Mouse (Mus musculus) activated CD4-positive, CD25-positive, alpha-beta regulatory T cell, adult 9 weeks (primary cell): ENCODE data around the gene Sdhaf1. TPM values are rescaled to one million over a fixed set of nuclear protein-coding genes. Genes with fewer than 3 reads are reported as not detected.

Experiments used
- polyA plus RNA-seq: library from polyadenylated mRNA; unstranded; fragments of 100-300 nt; shearing (Covaris generic); gene quantifications from one replicate; pipeline ENCODE4 v1.2.1, GENCODE M21; 2017

Sdhaf1 gene
- 7.7 TPM for polyA plus RNA-seq

DNA sequence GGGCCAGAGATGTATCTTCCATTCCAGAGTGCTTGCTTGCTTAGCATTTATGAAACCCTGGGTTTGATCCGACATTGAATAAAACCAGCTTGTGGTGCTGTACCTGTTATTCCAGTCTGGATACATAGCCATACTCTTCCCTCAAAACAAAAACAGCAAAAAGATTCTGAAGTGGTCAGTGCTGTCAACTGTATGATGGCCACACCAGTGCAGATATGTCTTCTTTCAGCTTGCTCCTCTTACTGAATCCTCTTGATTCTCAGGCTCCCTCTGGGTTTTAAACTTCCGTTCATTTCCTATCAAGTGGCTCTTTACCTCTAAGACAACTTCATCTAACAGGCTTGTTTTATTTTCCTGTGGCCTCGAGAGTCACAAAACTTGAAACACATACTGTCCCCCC, at the start of gene Sdhaf1:
Sdhaf1 (minus strand) TSS at position 101 of the 400 bp plus-strand sequence.

DNA sequence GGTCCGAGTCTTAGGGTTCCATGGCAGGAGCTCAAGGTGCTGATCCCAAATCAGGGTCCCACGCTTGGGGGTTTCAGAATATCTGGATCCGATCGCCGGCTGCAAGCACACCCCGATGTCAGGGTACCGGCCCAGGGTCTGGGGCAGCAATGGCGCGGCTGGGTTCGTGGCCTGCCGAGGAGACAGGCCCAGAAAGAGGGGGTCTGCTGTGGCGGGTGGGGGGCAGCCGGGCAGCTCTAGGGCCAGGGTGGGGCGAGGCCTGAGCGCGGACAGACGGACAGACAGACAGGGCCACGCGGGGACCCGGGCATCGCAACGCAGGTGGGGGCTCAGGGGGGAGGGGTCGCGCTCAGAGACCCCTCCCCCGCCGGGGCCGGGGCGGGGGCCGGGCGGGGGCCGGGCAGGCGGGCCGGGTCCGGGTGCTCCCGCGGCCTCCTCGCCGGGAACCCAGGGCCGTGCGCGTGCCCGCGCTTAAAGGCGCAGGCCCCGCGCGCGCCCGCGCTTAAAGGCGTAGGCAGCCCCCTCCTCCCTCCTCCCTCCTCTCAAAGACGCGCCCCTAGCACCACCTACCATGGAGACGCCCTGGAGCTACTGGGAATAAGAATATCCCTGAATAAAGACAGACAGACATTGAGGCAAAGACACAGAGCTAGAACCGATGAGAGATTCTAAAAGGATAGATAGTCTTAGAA, 39.1 kb upstream of the Sdhaf1 start, which contains the start of gene Lrfn3:
Lrfn3 (minus strand) TSS at position 121 of the 692 bp plus-strand sequence.

GRCm38 (mm10) chr7:30321539-30322284, 2.0 kb downstream of the Sdhaf1 start, which contains the start of gene E130208F15Rik:
Gene E130208F15Rik (plus strand): TSS chr7:30321740.

GRCm38 (mm10) chr7:30314721-30315155, 9.0 kb downstream of the Sdhaf1 start, which contains the start of gene Syne4:
Gene Syne4 (plus strand): TSS chr7:30314807.

GRCm38 (mm10) chr7:30308076-30309005, 15.4 kb downstream of the Sdhaf1 start, which contains the start of gene Alkbh6:
Gene Alkbh6 (plus strand): TSS chr7:30308717.

GRCm38 (mm10) chr7:30291215-30292131, 32.2 kb downstream of the Sdhaf1 start, which contains the start of gene Clip3:
Gene Clip3 (plus strand): TSS chr7:30291728.

DNA sequence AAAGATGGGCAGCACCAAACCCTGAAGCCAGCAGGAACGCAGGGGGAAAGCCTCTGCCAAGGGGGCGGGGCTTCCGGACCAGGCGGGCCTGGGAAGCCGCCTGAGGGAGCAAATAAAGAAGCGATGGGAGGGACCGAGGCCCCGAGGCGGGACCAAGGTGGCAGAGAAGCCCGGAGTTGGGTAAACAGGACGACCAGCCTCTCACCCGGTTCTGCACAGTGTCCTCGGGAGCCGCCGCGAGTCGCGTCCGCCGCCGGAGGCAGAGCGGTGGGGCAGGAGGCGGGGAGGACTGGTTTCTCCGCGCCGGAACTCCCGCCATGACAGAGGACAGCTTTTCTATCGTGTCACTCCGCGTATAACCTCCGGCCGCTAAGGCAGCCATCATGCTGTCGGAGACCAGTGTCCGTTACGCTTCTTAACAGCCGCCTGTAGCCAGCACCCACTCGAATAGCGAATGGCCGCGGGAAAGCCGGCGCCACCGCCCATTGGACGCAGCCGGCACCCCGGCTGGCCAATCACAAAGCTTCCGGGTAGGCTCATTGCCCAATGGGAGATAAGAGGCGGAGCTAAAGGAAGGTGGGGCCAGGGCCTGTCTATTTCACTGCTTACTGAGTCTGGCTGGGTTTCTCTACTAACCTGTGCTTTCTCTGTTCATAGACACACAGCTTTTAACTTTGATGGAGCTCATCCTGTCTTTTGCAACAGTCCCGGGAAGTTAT, 43.6 kb downstream of the Sdhaf1 start, which contains the start of the genes Thap8 and Wdr62:
Thap8 (plus strand) TSS at position 144 of the 719 bp plus-strand sequence.
Wdr62 (minus strand) TSS at position 469 of the 719 bp plus-strand sequence.

Other genes with a start within 250 kb of the Sdhaf1 start
- gene Gm26920, start 233.5 kb downstream of the Sdhaf1 start, polyA plus RNA-seq: 3.0 TPM
- 9.6 TPM for gene Zfp566, start 233.4 kb downstream of the Sdhaf1 start, polyA plus RNA-seq
- 106 TPM for gene Zfp260, start 229.1 kb downstream of the Sdhaf1 start, polyA plus RNA-seq
- 16.9 TPM for gene Zfp382, start 202.0 kb downstream of the Sdhaf1 start, polyA plus RNA-seq
- gene Zfp146, start 154.1 kb downstream of the Sdhaf1 start, polyA plus RNA-seq: 32.9 TPM
- gene Cox7a1, start 139.8 kb downstream of the Sdhaf1 start, polyA plus RNA-seq: 1.0 TPM
- 80.5 TPM for gene Capns1, start 125.1 kb downstream of the Sdhaf1 start, polyA plus RNA-seq
- 49.2 TPM for gene Polr2i, start 91.9 kb downstream of the Sdhaf1 start, polyA plus RNA-seq
- gene Tbcb, start 91.6 kb downstream of the Sdhaf1 start, polyA plus RNA-seq: 132 TPM
- gene Ovol3, start 88.2 kb downstream of the Sdhaf1 start, polyA plus RNA-seq: not detected
- 0.27 TPM for gene Thap8, start 43.8 kb downstream of the Sdhaf1 start, polyA plus RNA-seq
- 6.3 TPM for gene Wdr62, start 43.5 kb downstream of the Sdhaf1 start, polyA plus RNA-seq
- 7.7 TPM for gene Clip3, start 32.2 kb downstream of the Sdhaf1 start, polyA plus RNA-seq
- 158 TPM for gene Alkbh6, start 15.2 kb downstream of the Sdhaf1 start, polyA plus RNA-seq
- gene Syne4, start 9.1 kb downstream of the Sdhaf1 start, polyA plus RNA-seq: 20.3 TPM
- gene E130208F15Rik, start 2.2 kb downstream of the Sdhaf1 start, polyA plus RNA-seq: not detected
- not detected for gene Lrfn3, start 38.9 kb upstream of the Sdhaf1 start, polyA plus RNA-seq
- 7.6 TPM for gene Tyrobp, start 89.9 kb upstream of the Sdhaf1 start, polyA plus RNA-seq
- 400 TPM for gene Hcst, start 96.0 kb upstream of the Sdhaf1 start, polyA plus RNA-seq
- 106 TPM for gene Nfkbid, start 97.8 kb upstream of the Sdhaf1 start, polyA plus RNA-seq
- 5.2 TPM for gene Aplp1, start 121.6 kb upstream of the Sdhaf1 start, polyA plus RNA-seq
- not detected for gene Kirrel2, start 133.8 kb upstream of the Sdhaf1 start, polyA plus RNA-seq
- gene Nphs1, start 134.4 kb upstream of the Sdhaf1 start, polyA plus RNA-seq: not detected
- gene Prodh2, start 169.7 kb upstream of the Sdhaf1 start, polyA plus RNA-seq: not detected
- gene Arhgap33, start 211.2 kb upstream of the Sdhaf1 start, polyA plus RNA-seq: 1.1 TPM
- gene Hspb6, start 228.3 kb upstream of the Sdhaf1 start, polyA plus RNA-seq: 3.2 TPM
- 10.4 TPM for gene Proser3, start 228.4 kb upstream of the Sdhaf1 start, polyA plus RNA-seq
- 108 TPM for gene Lin37, start 235.9 kb upstream of the Sdhaf1 start, polyA plus RNA-seq
- gene U2af1l4, start 239.4 kb upstream of the Sdhaf1 start, polyA plus RNA-seq: 42.0 TPM
- gene Gm49396, start 239.4 kb upstream of the Sdhaf1 start, polyA plus RNA-seq: 105 TPM
- 242 TPM for gene Psenen, start 239.7 kb upstream of the Sdhaf1 start, polyA plus RNA-seq
- 243 TPM for gene Igflr1, start 241.5 kb upstream of the Sdhaf1 start, polyA plus RNA-seq